Mouse (Mus musculus): ENCODE results near the gene Anks1.

Gene Anks1

GRCm38 (mm10) chr17:28052293-28052863 is 143.3 kb downstream of the Anks1 start:
- H3K36me3 ChIP-seq (ENCODE audit: insufficient read depth, low read length), result peaks cover 64% of the 10 kb centered on the region
- no peaks in the 10 kb centered on the region for H3K27me3 ChIP-seq (ENCODE audit: insufficient read depth, low read length)
- peaks cover 45% of the 10 kb centered on the region for H3K4me1 ChIP-seq (replicated peaks; ENCODE audit: low read depth, low read length)
- no peaks in the 10 kb centered on the region for H3K9me3 ChIP-seq (ENCODE audit: low read length)
- TF ChIP-seq POU5F1 (IDR thresholded peaks at IDR 0.05; ENCODE audit: borderline replicate concordance, low read length) (no peak), CTCF (conservative IDR thresholded peaks at IDR 0.05; ENCODE audit: low read length) (no peak), NANOG (IDR thresholded peaks at IDR 0.05; ENCODE audit: borderline replicate concordance, low read length) (no peak)
- peak overlapping the region; percentile 26; the same call in 1 of the 2 replicates for H3K4me3 ChIP-seq (replicated peaks; ENCODE audit: low read length)

GRCm38 (mm10) chr17:28058346-28058745 is 149.2 kb downstream of the Anks1 start:
- Histone ChIP-seq H3K36me3 (ENCODE audit: insufficient read depth, low read length) (peaks cover 72% of the 10 kb centered on the region), H3K4me1 (replicated peaks; ENCODE audit: low read depth, low read length) (peaks cover 59% of the 10 kb centered on the region), H3K9me3 (ENCODE audit: low read length) (no peaks in the 10 kb centered on the region), H3K27me3 (ENCODE audit: insufficient read depth, low read length) (no peaks in the 10 kb centered on the region), H3K4me3 (replicated peaks; ENCODE audit: low read length) (peak overlapping the region; percentile 29; the same call in 1 of the 2 replicates)
- TF ChIP-seq NANOG (IDR thresholded peaks at IDR 0.05; ENCODE audit: borderline replicate concordance, low read length) (no peak), POU5F1 (IDR thresholded peaks at IDR 0.05; ENCODE audit: borderline replicate concordance, low read length) (no peak), CTCF (conservative IDR thresholded peaks at IDR 0.05; ENCODE audit: low read length) (no peak)

- TF ChIP-seq NANOG (IDR thresholded peaks at IDR 0.05; ENCODE audit: borderline replicate concordance, low read length) (no peak), POU5F1 (IDR thresholded peaks at IDR 0.05; ENCODE audit: borderline replicate concordance, low read length) (no peak), CTCF (conservative IDR thresholded peaks at IDR 0.05; ENCODE audit: low read length) (no peak)
These were observed 151.6 kb downstream of the Anks1 start for GRCm38 (mm10) chr17:28060681-28061080.

GRCm38 (mm10) chr17:28061472-28061871 is 152.4 kb downstream of the Anks1 start:
- peaks cover 48% of the 10 kb centered on the region for H3K36me3 ChIP-seq (ENCODE audit: insufficient read depth, low read length)
- H3K27me3 ChIP-seq (ENCODE audit: insufficient read depth, low read length), result no peaks in the 10 kb centered on the region
- no peaks in the 10 kb centered on the region for H3K9me3 ChIP-seq (ENCODE audit: low read length)
- peaks cover 58% of the 10 kb centered on the region for H3K4me1 ChIP-seq (replicated peaks; ENCODE audit: low read depth, low read length)
- H3K4me3 ChIP-seq (replicated peaks; ENCODE audit: low read length), result peak overlapping the region; percentile 50
- TF ChIP-seq CTCF (conservative IDR thresholded peaks at IDR 0.05; ENCODE audit: low read length) (peak; percentile 39; the same call in 1 of the 2 replicates), POU5F1 (IDR thresholded peaks at IDR 0.05; ENCODE audit: borderline replicate concordance, low read length) (no peak)

More at GRCm38 (mm10) chr17:28060681-28061080, 151.6 kb downstream of the Anks1 start:
- 0 out of 2 replicates have a peak overlapping the region, but pooled peaks have one; percentile 32 for H3K4me3 ChIP-seq (replicated peaks; ENCODE audit: low read length)
- H3K27me3 ChIP-seq (ENCODE audit: insufficient read depth, low read length), result no peaks in the 10 kb centered on the region
- H3K36me3 ChIP-seq (ENCODE audit: insufficient read depth, low read length), result peaks cover 51% of the 10 kb centered on the region
- H3K4me1 ChIP-seq (replicated peaks; ENCODE audit: low read depth, low read length), result peaks cover 59% of the 10 kb centered on the region
- no peaks in the 10 kb centered on the region for H3K9me3 ChIP-seq (ENCODE audit: low read length)

- no peak for TF ChIP-seq POU5F1 (IDR thresholded peaks at IDR 0.05; ENCODE audit: borderline replicate concordance, low read length)
- no peak for TF ChIP-seq NANOG (IDR thresholded peaks at IDR 0.05; ENCODE audit: borderline replicate concordance, low read length)
- no peak for TF ChIP-seq CTCF (conservative IDR thresholded peaks at IDR 0.05; ENCODE audit: low read length)
- H3K4me1 ChIP-seq (replicated peaks; ENCODE audit: low read depth, low read length), result peaks cover 60% of the 10 kb centered on the region
- H3K36me3 ChIP-seq (ENCODE audit: insufficient read depth, low read length), result peaks cover 42% of the 10 kb centered on the region
- H3K9me3 ChIP-seq (ENCODE audit: low read length), result no peaks in the 10 kb centered on the region
- no peak overlapping the region for H3K4me3 ChIP-seq (replicated peaks; ENCODE audit: low read length)
- H3K27me3 ChIP-seq (ENCODE audit: insufficient read depth, low read length), result no peaks in the 10 kb centered on the region
These were observed 153.6 kb downstream of the Anks1 start for GRCm38 (mm10) chr17:28062710-28063109.

GRCm38 (mm10) chr17:28063163-28063562 is 154.1 kb downstream of the Anks1 start:
- no peaks in the 10 kb centered on the region for H3K9me3 ChIP-seq (ENCODE audit: low read length)
- TF ChIP-seq CTCF (conservative IDR thresholded peaks at IDR 0.05; ENCODE audit: low read length) (no peak), NANOG (IDR thresholded peaks at IDR 0.05; ENCODE audit: borderline replicate concordance, low read length) (no peak), POU5F1 (IDR thresholded peaks at IDR 0.05; ENCODE audit: borderline replicate concordance, low read length) (no peak)
- H3K4me1 ChIP-seq (replicated peaks; ENCODE audit: low read depth, low read length), result peaks cover 57% of the 10 kb centered on the region
- H3K36me3 ChIP-seq (ENCODE audit: insufficient read depth, low read length), result peaks cover 40% of the 10 kb centered on the region
- no peaks in the 10 kb centered on the region for H3K27me3 ChIP-seq (ENCODE audit: insufficient read depth, low read length)
- H3K4me3 ChIP-seq (replicated peaks; ENCODE audit: low read length), result no peak overlapping the region

GRCm38 (mm10) chr17:28067303-28067702 is 158.2 kb downstream of the Anks1 start:
- Histone ChIP-seq H3K4me3 (replicated peaks; ENCODE audit: low read length) (peak overlapping the region; percentile 32; the same call in 1 of the 2 replicates), H3K27me3 (ENCODE audit: insufficient read depth, low read length) (no peaks in the 10 kb centered on the region; the same call in 1 of the 2 replicates), H3K9me3 (ENCODE audit: low read length) (no peaks in the 10 kb centered on the region), H3K36me3 (ENCODE audit: insufficient read depth, low read length) (peaks cover 6% of the 10 kb centered on the region), H3K4me1 (replicated peaks; ENCODE audit: low read depth, low read length) (peaks cover 36% of the 10 kb centered on the region)
- TF ChIP-seq NANOG (IDR thresholded peaks at IDR 0.05; ENCODE audit: borderline replicate concordance, low read length), result no peak
- no peak for TF ChIP-seq POU5F1 (IDR thresholded peaks at IDR 0.05; ENCODE audit: borderline replicate concordance, low read length)
- no peak for TF ChIP-seq CTCF (conservative IDR thresholded peaks at IDR 0.05; ENCODE audit: low read length)

- no peak for TF ChIP-seq NANOG (IDR thresholded peaks at IDR 0.05; ENCODE audit: borderline replicate concordance, low read length)
- TF ChIP-seq CTCF (conservative IDR thresholded peaks at IDR 0.05; ENCODE audit: low read length), result no peak
- no peak for TF ChIP-seq POU5F1 (IDR thresholded peaks at IDR 0.05; ENCODE audit: borderline replicate concordance, low read length)
- no peaks in the 10 kb centered on the region for H3K36me3 ChIP-seq (ENCODE audit: insufficient read depth, low read length)
- H3K9me3 ChIP-seq (ENCODE audit: low read length), result 0 out of 2 replicates have a peak, but pooled peaks cover 4% of the 10 kb centered on the region
- peaks cover 41% of the 10 kb centered on the region for H3K4me1 ChIP-seq (replicated peaks; ENCODE audit: low read depth, low read length)
- H3K4me3 ChIP-seq (replicated peaks; ENCODE audit: low read length), result peak overlapping the region; percentile 51
- no peaks in the 10 kb centered on the region; the same call in 1 of the 2 replicates for H3K27me3 ChIP-seq (ENCODE audit: insufficient read depth, low read length)
These were observed 160.3 kb downstream of the Anks1 start for GRCm38 (mm10) chr17:28069446-28069845.

Measured in E14TG2a.4 (cell line).